Mouse (Mus musculus): ENCODE measurements around the gene Ergic3.

DNA sequence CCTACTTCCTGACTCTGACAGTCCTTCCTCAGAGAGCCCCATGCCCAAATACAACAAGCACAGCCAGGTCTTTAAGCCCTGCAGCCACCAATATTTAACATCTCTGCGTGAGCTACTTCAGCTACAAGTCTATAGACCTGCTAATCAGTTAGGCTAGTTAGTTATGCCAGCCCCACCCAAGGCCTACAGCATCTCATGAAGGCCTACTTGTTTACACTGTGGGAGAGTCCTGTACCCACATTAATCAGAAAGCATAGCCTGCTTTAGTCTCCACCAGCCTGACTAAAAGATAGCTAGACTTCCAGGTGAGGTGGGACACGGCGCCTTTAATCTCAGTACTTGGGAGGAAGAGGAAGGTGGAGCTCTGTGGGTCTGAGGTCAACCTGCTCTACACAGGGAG, 31.5 kb downstream of the Ergic3 start:
- TF ChIP-seq CTCF (IDR thresholded peaks at IDR 0.05; ENCODE audit: borderline replicate concordance, extremely low read depth, insufficient read depth, insufficient read length) (no peak), POLR2A (IDR thresholded peaks at IDR 0.05; ENCODE audit: borderline replicate concordance, extremely low read depth, insufficient read depth, insufficient read length, poor library complexity, severe bottlenecking) (no peak)

All from brain, embryonic 14.5 days (tissue).